Mouse (Mus musculus): ENCODE data around the gene Upf3a. TPM values are rescaled to one million over a fixed set of nuclear protein-coding genes. Genes with fewer than 3 reads are reported as not detected.
A peak's percentile ranks its signal among the peaks of the same experiment; 100 is the strongest.
"Not testable (repeated sequence)": the region's sequence is repeated elsewhere in the genome, so short reads cannot be mapped to it uniquely, and the experiment has no call there.

Upf3a gene
- total RNA-seq (2015; ENCODE audit: low replicate concordance) (9.2 and 10.6 TPM in 2 replicates), total RNA-seq (2017; ENCODE audit: low replicate concordance) (10.2 and 15.3 TPM in 2 replicates)

GRCm38 (mm10) chr8:13785250-13785763 lies at the start of gene Upf3a:
Gene Upf3a (plus strand): TSS chr8:13785615.
- peak; percentile 90 for ATAC-seq (replicated peaks; ENCODE audit: low FRiP score, poor library complexity, severe bottlenecking)

- peak; percentile 37 for ATAC-seq (replicated peaks; ENCODE audit: low FRiP score, poor library complexity, severe bottlenecking)
Observed at GRCm38 (mm10) chr8:13740323-13740770, 45.1 kb upstream of the Upf3a start.

- ATAC-seq (replicated peaks; ENCODE audit: low FRiP score, poor library complexity, severe bottlenecking), result peak; percentile 94
Observed at GRCm38 (mm10) chr8:13740817-13741613, 44.4 kb upstream of the Upf3a start.

GRCm38 (mm10) chr8:13746212-13746611 lies 39.2 kb upstream of the Upf3a start:
- not testable (repeated sequence) for ATAC-seq (replicated peaks; ENCODE audit: low FRiP score, poor library complexity, severe bottlenecking)

GRCm38 (mm10) chr8:13747626-13748025 lies 37.8 kb upstream of the Upf3a start:
- no peak for ATAC-seq (replicated peaks; ENCODE audit: low FRiP score, poor library complexity, severe bottlenecking)

GRCm38 (mm10) chr8:13753680-13754079 lies 31.7 kb upstream of the Upf3a start:
- ATAC-seq (replicated peaks; ENCODE audit: low FRiP score, poor library complexity, severe bottlenecking), result peak; percentile 69

- no peak for ATAC-seq (replicated peaks; ENCODE audit: low FRiP score, poor library complexity, severe bottlenecking)
Observed at GRCm38 (mm10) chr8:13756480-13756879, 28.9 kb upstream of the Upf3a start.

- peak; percentile 89 for ATAC-seq (replicated peaks; ENCODE audit: low FRiP score, poor library complexity, severe bottlenecking)
Observed at GRCm38 (mm10) chr8:13756982-13757804, 28.2 kb upstream of the Upf3a start, which contains the start of gene Cdc16. Gene Cdc16 (plus strand): TSS chr8:13757676.

- ATAC-seq (replicated peaks; ENCODE audit: low FRiP score, poor library complexity, severe bottlenecking), result peak; percentile 84
Observed at GRCm38 (mm10) chr8:13757805-13758727, 27.3 kb upstream of the Upf3a start.

- no peak for ATAC-seq (replicated peaks; ENCODE audit: low FRiP score, poor library complexity, severe bottlenecking)
Observed at GRCm38 (mm10) chr8:13769206-13769605, 16.2 kb upstream of the Upf3a start.

GRCm38 (mm10) chr8:13780536-13780935 lies 4.9 kb upstream of the Upf3a start:
- ATAC-seq (replicated peaks; ENCODE audit: low FRiP score, poor library complexity, severe bottlenecking), result no peak

- ATAC-seq (replicated peaks; ENCODE audit: low FRiP score, poor library complexity, severe bottlenecking), result peak; percentile 84
Observed at GRCm38 (mm10) chr8:13785764-13786299, 417 bp downstream of the Upf3a start.

GRCm38 (mm10) chr8:13789606-13790005 lies 4.2 kb downstream of the Upf3a start:
- ATAC-seq (replicated peaks; ENCODE audit: low FRiP score, poor library complexity, severe bottlenecking), result no peak

GRCm38 (mm10) chr8:13793097-13793745 lies 7.8 kb downstream of the Upf3a start:
- ATAC-seq (replicated peaks; ENCODE audit: low FRiP score, poor library complexity, severe bottlenecking), result no peak

- no peak for ATAC-seq (replicated peaks; ENCODE audit: low FRiP score, poor library complexity, severe bottlenecking)
Observed at GRCm38 (mm10) chr8:13793746-13794101, 8.3 kb downstream of the Upf3a start.

- no peak for ATAC-seq (replicated peaks; ENCODE audit: low FRiP score, poor library complexity, severe bottlenecking)
Observed at GRCm38 (mm10) chr8:13797676-13798075, 12.3 kb downstream of the Upf3a start.

GRCm38 (mm10) chr8:13799566-13799965 lies 14.2 kb downstream of the Upf3a start:
- no peak for ATAC-seq (replicated peaks; ENCODE audit: low FRiP score, poor library complexity, severe bottlenecking)

- no peak for ATAC-seq (replicated peaks; ENCODE audit: low FRiP score, poor library complexity, severe bottlenecking)
Observed at GRCm38 (mm10) chr8:13828598-13829172, 43.3 kb downstream of the Upf3a start.
